In the genomic region with DNA sequence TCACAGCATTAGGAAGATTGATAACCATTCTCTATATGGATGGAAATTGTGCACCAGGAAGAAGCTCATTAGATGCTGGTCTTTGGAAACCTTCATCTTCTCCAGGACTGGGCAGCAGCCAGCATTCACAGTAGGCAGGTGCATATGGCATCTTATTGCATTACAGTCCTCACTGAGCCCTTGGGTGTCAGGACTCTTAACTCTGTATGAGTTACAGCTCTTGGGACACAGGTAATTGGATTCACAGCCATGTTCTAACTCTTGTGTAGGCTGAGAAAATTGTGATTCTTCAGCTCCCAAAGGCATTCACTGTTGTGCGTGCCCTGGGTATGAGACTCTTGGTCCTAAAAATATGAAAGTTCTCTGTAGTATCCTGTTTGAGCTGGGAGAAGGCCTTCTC, we compare ENCODE assay signal across 16 mouse cellular contexts.
"Had no signal": no experiment of that assay in that cellular context is flagged by ENCODE, and none has a peak within 500 bp of the region (broad histone marks: within the 10 kb centered on the region; RNA-seq: fewer than 3 reads in every experiment).

No protein-coding gene starts in this region.

- H3K9me3 ChIP-seq: neural tube, embryonic 13.5 days; neural tube, embryonic 15.5 days; stomach, embryonic 15.5 days had no signal

- H3K4me3 ChIP-seq: neural tube, embryonic 13.5 days; neural tube, embryonic 15.5 days; stomach, embryonic 15.5 days had no signal

- DNase-seq: retina, postnatal 1 day; right cerebral cortex, adult 18-20 months; right cerebral cortex, postnatal 14 days; right cerebral cortex, postnatal 25 days; right cerebral cortex, postnatal 4 days; spleen, adult 18-20 months; thymus, adult 18-20 months; thymus, adult 2 months; thymus, postnatal 14 days; thymus, postnatal 25 days; thymus, postnatal 36 days; thymus, postnatal 4 days had no signal

- H3K36me3 ChIP-seq: neural tube, embryonic 13.5 days; neural tube, embryonic 15.5 days; stomach, embryonic 15.5 days had no signal

- H3K4me1 ChIP-seq: neural tube, embryonic 13.5 days; neural tube, embryonic 15.5 days; stomach, embryonic 15.5 days had no signal

- H3K4me2 ChIP-seq: neural tube, embryonic 13.5 days; neural tube, embryonic 15.5 days; stomach, embryonic 15.5 days had no signal

- H3K27me3 ChIP-seq: neural tube, embryonic 13.5 days; neural tube, embryonic 15.5 days; stomach, embryonic 15.5 days had no signal

- H3K9ac ChIP-seq: neural tube, embryonic 13.5 days; neural tube, embryonic 15.5 days; stomach, embryonic 15.5 days had no signal

- H3K27ac ChIP-seq: neural tube, embryonic 13.5 days; neural tube, embryonic 15.5 days; stomach, embryonic 15.5 days; stomach, postnatal 0 days had no signal
